Mouse (Mus musculus): Measurements from ENCODE around the gene Tprn.

- TF ChIP-seq CTCF (IDR thresholded peaks at IDR 0.05; ENCODE audit: low read depth, low read length) (no peak), POLR2A (IDR thresholded peaks at IDR 0.05; ENCODE audit: borderline replicate concordance, low read depth, low read length) (no peak)
Observed at GRCm38 (mm10) chr2:25318971-25319773, 56.8 kb downstream of the Tprn start, which contains the start of gene Grin1.
